Mouse (Mus musculus) kidney, adult 2 months (tissue): ENCODE data around the gene Hebp1. TPM values are rescaled to one million over a fixed set of nuclear protein-coding genes. Genes with fewer than 3 reads are reported as not detected.

Experiments used
- DNase-seq: peaks from one replicate; pipeline ENCODE4 v3.0.0; 2021
- H3K27ac ChIP-seq: fragments of 200-500 bp; 2 replicates; pipeline ENCODE4 v1.5.1; 2012; ENCODE audit warnings: low read depth, low read length, control low read depth, inconsistent platforms; ENCODE audit not compliant: insufficient read depth
- H3K27me3 ChIP-seq: fragments of 200-500 bp; replicated peaks from 2 replicates; pipeline ENCODE4 v1.6.1; 2012; ENCODE audit warnings: mild to moderate bottlenecking, moderate library complexity, low read length, inconsistent platforms; ENCODE audit not compliant: control insufficient read depth, insufficient read depth
- H3K36me3 ChIP-seq: fragments of 200-500 bp; 2 replicates; pipeline ENCODE4 v1.6.1; 2012; ENCODE audit warnings: mild to moderate bottlenecking, moderate library complexity, low read length, inconsistent platforms; ENCODE audit not compliant: control insufficient read depth, insufficient read depth
- H3K4me1 ChIP-seq: fragments of 200-500 bp; 2 replicates; pipeline ENCODE4 v1.6.1; 2011; ENCODE audit warnings: low read length; ENCODE audit not compliant: control insufficient read depth, insufficient read depth
- H3K4me3 ChIP-seq: fragments of 200-500 bp; 2 replicates; pipeline ENCODE4 v1.5.1; 2011; ENCODE audit warnings: mild to moderate bottlenecking, low read depth, low read length, control low read depth; ENCODE audit not compliant: insufficient read depth
- CTCF ChIP-seq: fragments of 200-500 bp; conservative IDR thresholded peaks from 2 replicates; pipeline ENCODE4 v1.5.1; 2011; ENCODE audit warnings: low read depth, mild to moderate bottlenecking, control low read depth, low read length, moderate library complexity, mixed read lengths; ENCODE audit not compliant: insufficient read depth, insufficient read length
- POLR2A ChIP-seq: fragments of 200-500 bp; IDR thresholded peaks from one replicate; pipeline ENCODE4 v1.6.1; 2011; ENCODE audit warnings: low read depth, low read length, control low read depth
- WGBS: fragments of 180-500 bp; shearing (Covaris S2); methylation state at CpG from one replicate; pipeline ENCODE4 v1.1.7; 2018; 5-methylcytosine and 5-hydroxymethylcytosine counted together
- polyA plus RNA-seq: library from polyadenylated mRNA; depleted of rRNA; stranded (reverse); fragments of >200 nt; gene quantifications from 2 replicates; pipeline ENCODE4 v1.2.3, GENCODE M21; 2012

The Hebp1 gene
- polyA plus RNA-seq, 1 experiment, result 82.9 TPM

DNA sequence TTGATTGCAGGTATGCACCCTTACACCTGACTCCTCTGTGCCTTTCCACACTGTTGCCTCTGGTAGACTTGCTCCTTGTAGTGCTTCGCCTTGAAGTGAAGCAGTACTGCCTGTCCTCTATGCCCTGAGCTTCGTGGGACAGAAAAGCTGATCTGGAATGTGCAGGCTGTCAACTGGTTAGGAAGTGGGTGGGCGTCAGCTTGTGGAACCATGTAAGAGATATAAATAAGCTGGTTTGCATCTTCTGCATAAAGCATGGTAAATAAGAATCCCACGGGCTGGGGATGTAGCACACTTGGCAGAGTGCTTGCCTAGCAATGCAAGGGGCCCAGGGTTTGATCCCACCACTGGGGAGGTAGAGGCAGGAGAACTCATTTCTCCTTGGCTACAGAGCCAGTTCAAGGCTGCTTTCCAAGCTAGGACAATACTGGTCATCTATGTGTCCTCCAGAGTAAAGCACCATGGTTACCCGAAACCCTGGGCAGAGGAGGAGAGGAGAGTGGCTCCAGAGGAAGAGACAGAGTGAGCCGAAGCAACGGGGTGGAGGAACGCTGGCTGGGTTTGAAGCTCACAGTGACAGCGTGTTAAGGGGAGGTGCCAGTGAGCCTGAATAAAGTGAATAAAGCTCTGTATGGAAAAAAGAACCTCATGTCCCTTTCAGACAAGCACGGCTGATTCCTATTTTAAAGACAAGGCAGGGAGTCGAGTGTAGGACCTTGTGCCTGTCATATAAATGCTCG, 34.8 kb upstream of the Hebp1 start:
- TF ChIP-seq CTCF, result no peak
- no peak for TF ChIP-seq POLR2A
- H3K4me1 ChIP-seq, result no peaks in the 10 kb centered on the region
- WGBS, result 79% methylated on average over 12 of the region's 12 CpGs
- H3K27ac ChIP-seq, result no peak overlapping the region
- H3K36me3 ChIP-seq, result no peaks in the 10 kb centered on the region
- H3K27me3 ChIP-seq, result no peaks in the 10 kb centered on the region
- no peak overlapping the region for H3K4me3 ChIP-seq
- DNase-seq, result no peak

DNA sequence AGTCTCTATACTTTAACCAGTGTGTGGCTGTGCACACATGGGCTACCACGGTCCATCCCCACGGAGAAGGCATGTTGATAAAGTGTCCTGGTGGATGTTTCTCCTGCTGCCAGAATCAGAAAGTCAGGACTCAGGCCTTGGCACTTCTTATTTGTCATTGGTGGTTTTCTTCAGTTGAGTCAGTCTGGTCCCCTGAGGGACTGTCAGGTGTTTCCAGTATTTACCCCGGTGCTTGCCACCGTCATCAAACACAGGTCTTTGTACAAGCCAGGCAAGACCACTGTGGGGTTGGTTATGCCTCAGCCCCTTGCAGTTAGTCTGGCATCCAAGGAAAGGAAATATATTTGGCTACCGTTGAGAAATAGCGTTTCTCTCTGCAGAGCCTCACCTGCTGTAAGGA, 32.8 kb upstream of the Hebp1 start:
- no peak overlapping the region for H3K27ac ChIP-seq
- no peak for TF ChIP-seq POLR2A
- TF ChIP-seq CTCF, result no peak
- no peak for DNase-seq
- H3K36me3 ChIP-seq, result no peaks in the 10 kb centered on the region
- H3K4me1 ChIP-seq, result no peaks in the 10 kb centered on the region
- 91% methylated on average over 6 of the region's 6 CpGs for WGBS
- no peaks in the 10 kb centered on the region for H3K27me3 ChIP-seq
- H3K4me3 ChIP-seq, result no peak overlapping the region

DNA sequence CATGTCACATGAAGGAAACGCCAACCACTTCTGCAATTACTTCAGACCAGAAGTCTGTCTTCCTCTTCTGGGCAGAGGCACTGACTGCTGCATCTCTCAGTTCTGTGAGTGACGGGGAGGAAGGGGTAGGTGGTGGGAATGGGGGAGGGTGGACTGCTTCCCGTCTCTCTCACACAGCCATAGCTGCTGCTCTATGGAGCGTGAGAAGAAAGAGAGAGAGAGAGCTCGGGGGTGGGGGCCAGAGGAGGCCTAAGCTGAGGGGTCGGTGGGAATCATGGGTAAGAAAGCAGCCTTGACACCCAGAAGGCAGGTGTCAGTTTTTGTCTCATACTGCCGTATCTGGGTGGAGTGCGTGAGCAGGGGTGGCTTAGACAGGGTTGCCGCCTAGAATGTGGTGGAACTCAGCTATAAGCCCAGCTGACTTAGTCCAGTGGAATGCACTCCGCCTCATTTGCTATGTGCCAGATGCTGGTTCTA, 30.7 kb upstream of the Hebp1 start:
- WGBS, result 58% methylated on average over 10 of the region's 10 CpGs
- H3K27me3 ChIP-seq, result no peaks in the 10 kb centered on the region
- no peak for TF ChIP-seq CTCF
- no peak for TF ChIP-seq POLR2A
- no peak overlapping the region for H3K4me3 ChIP-seq
- H3K27ac ChIP-seq, result no peak overlapping the region
- no peaks in the 10 kb centered on the region for H3K36me3 ChIP-seq
- DNase-seq, result no peak
- H3K4me1 ChIP-seq, result no peaks in the 10 kb centered on the region

DNA sequence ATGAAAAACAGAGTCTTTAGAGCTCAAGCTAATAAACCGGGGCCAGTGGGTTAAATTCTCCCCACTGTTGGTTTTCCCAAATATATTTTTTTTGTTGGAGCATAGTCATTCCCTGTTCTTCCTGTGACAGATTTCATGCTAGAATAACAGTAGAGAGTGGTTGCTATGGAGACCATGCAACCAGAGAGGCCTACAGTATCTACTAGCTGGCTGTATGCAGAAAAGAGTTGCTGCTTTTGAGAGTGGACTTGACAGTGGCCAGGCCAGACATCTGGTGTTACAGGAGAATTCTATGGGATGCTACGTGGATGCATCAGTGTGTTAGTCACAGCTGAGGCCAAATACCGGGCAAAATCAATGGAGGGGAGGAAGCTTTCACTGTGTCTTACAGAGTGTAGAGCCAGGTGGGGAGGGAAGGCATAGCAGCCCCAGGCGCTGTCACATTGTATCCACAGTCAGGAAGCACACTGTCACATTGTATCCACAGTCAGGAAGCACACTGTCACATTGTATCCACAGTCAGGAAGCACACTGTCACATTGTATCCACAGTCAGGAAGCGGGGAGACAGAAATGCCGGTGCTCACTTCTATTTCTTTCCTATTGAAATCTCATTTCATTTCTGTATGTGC, 26.1 kb upstream of the Hebp1 start:
- Histone ChIP-seq H3K27me3 (no peaks in the 10 kb centered on the region), H3K4me3 (no peak overlapping the region), H3K36me3 (no peaks in the 10 kb centered on the region), H3K4me1 (no peaks in the 10 kb centered on the region), H3K27ac (no peak overlapping the region)
- peak; percentile 12 for DNase-seq
- TF ChIP-seq POLR2A, result no peak
- no peak for TF ChIP-seq CTCF
- WGBS, result 67% methylated on average over 6 of the region's 6 CpGs

DNA sequence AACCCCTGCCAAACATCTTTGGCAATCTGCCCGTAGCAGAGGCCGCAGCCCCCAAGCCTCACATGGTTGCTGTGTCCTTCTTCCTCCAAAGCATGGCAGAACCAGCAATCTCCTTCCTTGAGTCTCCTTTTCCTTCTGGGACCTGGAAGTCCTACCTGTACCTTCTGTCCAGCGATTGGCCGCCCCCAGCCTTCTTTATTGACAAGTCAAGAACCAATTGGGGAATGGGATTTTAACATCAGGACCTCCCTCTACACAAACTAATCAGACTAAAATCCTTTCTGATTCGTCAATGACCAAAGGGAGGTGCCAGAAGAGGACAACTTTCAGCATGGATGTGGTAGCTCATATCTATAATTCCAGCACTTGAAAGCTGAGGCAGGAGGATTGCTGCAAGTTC, 22.1 kb upstream of the Hebp1 start:
- Histone ChIP-seq H3K4me1 (no peaks in the 10 kb centered on the region), H3K27me3 (no peaks in the 10 kb centered on the region), H3K4me3 (no peak overlapping the region), H3K36me3 (no peaks in the 10 kb centered on the region), H3K27ac (no peak overlapping the region)
- DNase-seq, result no peak
- TF ChIP-seq CTCF (no peak), POLR2A (no peak)
- 67% methylated on average over 5 of the region's 5 CpGs for WGBS

DNA sequence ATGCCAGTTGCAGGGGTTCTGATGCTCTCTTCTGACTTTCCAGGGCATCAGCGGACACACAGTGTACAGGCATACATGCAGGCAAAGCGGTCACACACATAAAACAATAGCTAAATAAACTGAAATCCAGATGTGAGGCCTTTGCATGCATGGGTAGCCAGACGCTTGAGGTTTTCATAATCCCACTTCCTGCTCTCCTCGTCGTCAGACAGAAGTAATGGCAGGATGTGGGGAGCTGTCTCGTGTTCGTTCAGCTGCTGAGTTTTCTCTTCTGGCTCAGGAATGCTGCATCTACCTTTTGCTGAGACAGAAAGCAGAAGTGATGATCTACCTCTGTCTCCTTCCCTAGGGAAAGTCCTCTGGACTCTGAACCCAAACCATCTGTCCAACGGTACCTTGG, 20.5 kb upstream of the Hebp1 start:
- H3K4me1 ChIP-seq, result no peaks in the 10 kb centered on the region
- no peak overlapping the region for H3K27ac ChIP-seq
- H3K36me3 ChIP-seq, result no peaks in the 10 kb centered on the region
- TF ChIP-seq CTCF, result no peak
- TF ChIP-seq POLR2A, result no peak
- 46% methylated on average over 8 of the region's 8 CpGs for WGBS
- no peak overlapping the region for H3K4me3 ChIP-seq
- DNase-seq, result peak; percentile 32
- H3K27me3 ChIP-seq, result no peaks in the 10 kb centered on the region

DNA sequence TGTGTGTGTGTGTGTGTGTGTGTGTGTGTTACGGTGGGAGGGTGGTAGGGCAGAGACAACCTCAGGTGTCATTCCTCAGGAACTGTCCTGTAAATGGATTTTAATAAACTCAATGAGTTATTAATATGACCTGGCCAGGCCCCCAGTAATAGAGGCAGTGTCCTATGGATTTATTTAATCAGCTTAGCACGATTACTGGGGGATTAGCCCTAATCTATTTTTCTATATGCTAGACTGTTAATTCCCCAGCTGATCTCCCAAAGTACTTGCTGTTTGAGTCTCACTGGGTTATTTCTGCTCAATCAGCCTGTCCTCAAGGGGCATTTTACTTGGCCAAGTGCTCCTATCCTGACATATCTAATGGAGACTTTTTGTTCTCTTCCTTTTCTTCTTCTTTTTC, 14.8 kb upstream of the Hebp1 start:
- Histone ChIP-seq H3K27me3 (no peaks in the 10 kb centered on the region), H3K4me1 (no peaks in the 10 kb centered on the region), H3K4me3 (no peak overlapping the region), H3K36me3 (no peaks in the 10 kb centered on the region), H3K27ac (no peak overlapping the region)
- WGBS, result 87% methylated on average over 2 of the region's 2 CpGs
- TF ChIP-seq CTCF (no peak), POLR2A (no peak)
- no peak for DNase-seq
